Mouse (Mus musculus): Measurements from ENCODE around the gene Med25.

DNA sequence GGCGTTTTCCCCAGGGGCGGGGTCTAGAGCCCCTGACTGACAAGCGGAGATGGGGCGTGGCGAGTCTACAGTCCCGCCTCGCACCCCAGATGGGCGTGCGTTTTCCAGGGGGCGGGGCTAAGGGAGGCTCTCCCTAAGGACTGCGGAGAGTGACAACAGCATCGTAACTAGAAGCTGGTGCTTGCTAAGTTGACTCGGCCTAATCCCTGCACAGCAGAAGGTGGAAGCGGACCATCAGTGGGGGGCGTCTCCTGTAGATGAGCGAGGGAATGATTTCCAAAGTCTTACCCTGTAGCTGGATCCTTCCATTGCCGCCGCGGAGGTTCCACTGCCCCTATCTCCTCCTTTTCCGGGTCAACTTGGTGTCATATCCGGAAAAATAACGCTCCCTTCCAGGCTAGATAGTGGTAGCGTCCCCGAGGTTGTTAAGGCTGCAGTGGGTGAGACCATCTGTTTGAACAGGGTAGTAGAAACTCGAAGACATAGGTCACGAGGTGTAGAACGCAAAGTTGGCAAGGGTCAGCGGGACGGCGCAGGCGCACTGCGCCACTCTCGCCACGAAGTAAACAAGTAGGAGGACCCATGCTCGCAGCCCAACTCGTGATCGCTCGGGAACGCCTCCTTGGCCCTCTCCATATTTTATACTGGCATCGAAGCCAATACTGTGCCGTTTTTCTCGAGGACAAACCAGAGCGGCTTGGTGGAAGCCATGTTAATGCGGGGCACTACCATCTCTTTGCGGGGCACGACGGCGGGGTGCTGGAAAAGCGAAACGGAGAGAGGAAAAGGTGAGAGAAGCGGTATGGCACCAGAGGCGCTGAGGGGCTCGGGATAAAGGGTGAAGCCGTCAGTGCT is 43.7 kb downstream of the Med25 start, which contains the start of the genes Akt1s1 and Tbc1d17:
- TF ChIP-seq EP300 (IDR thresholded peaks at IDR 0.05; ENCODE audit: insufficient read depth, low read depth, low read length) (peak; percentile 84), CTCF (IDR thresholded peaks at IDR 0.05) (no peak), POLR2A (IDR thresholded peaks at IDR 0.05; ENCODE audit: insufficient read depth, low read depth, low read length) (peak; percentile 96)

All from heart, adult 2 months (tissue).